Mouse (Mus musculus): Measurements from ENCODE around the gene Zfp329. TPM values are rescaled to one million over a fixed set of nuclear protein-coding genes. Genes with fewer than 3 reads are reported as not detected.

The Zfp329 gene
- polyA plus RNA-seq (2012; rRNA removed): 0.03 and 0.14 TPM in 2 replicates

GRCm38 (mm10) chr7:12818521-12819295 is at the start of gene Zfp329:
TSS of gene Zfp329 (minus strand) at chr7:12818858.

DNA sequence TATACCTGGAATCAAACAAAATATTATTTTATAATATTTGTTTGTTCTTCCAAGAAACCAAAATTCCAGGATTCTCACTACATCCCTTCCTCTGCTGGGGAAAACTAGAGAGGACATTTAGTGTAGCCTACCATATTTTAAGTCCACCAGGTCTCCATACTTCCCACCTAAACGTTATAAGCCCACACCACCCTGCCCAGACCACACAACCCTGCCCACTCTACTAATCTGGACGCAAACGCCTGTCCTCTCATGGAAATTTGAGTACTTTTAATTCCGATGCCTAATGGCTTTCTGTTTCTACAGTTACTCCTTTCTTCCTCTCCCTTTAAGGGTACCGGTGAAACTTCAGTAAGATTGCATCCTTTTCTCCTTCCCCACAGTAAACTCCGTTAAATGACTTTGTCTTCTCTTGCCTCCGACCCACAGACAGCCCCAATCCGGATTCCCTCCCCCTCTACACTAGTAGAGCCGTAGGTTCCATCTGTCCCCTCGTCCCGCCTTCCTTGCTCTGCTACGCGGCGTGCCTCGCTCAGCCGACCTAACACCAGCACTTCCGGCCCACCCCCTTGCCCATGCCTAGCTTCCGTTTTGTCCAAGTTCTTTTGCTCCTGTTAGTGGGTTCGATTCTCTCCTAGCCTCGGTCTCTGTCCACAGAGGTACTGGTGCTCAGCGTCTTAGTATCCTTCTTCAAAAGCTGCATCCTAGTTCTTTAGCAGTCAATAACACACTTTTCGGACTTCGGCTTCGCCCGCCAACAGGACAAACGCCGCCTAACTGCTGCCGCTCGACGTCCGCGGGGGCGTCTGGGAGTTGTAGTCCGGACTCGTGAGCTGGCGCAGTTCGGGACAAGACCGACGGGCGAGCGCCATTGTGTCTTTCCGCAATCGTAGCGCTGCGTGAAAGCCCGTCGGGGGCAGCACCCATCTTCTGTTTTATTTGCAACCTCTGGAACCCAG is 15.8 kb upstream of the Zfp329 start, which contains the start of gene Zfp110:
Gene Zfp110 (plus strand): TSS at position 600 of the 959 bp plus-strand sequence.

DNA sequence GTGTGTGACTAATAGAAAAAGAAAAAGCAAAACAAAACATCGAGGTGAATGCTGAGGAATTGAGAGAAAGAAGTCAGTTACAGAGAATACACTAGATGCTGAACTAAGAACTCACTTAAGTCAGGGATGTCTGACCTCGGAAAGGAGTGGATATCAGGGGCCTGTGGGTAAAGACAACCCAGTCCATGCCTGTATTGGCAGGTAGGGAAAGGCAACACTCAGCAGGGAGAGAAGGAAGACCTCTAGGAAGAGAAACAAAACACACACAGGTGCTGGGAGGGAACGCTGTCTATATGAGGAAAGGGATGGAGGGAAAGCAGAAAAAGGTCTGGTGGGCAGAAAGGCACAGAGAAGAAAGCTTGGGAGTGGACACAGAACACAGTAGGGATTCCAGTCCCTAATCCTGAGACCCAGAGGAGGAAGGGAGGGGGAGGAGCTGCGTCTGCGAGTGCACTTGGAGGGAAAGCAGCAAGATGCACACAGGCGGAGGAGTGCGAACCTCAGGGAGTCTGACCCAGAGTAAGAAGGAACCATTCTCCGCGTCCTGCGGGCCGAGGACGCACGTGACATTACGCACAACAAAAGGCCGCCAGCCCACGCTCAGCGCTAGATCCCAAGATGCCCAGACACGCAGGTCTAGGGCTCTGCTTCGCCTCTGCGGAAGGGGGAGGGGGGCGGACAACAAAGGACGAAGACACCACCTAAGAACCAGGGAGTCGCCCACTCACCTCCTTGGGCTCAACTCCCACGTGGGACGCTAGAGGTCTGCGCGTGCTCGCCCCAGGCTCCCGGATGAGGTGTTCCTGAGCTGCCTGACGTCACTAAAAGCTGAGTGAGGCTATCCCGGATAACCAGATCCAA is 15.6 kb downstream of the Zfp329 start, which contains the start of gene Zscan18:
Gene Zscan18 (minus strand): TSS at position 770 of the 861 bp plus-strand sequence.

Other genes with a start within 250 kb of the Zfp329 start
- not detected in 2 replicates for gene Vmn2r53, start 210.1 kb downstream of the Zfp329 start, polyA plus RNA-seq (2012; rRNA removed)
- not detected in 2 replicates for gene Vmn2r54, start 178.5 kb downstream of the Zfp329 start, polyA plus RNA-seq (2012; rRNA removed)
- gene Vmn2r55, start 133.9 kb downstream of the Zfp329 start, polyA plus RNA-seq (2012; rRNA removed): not detected in 2 replicates
- not detected in 2 replicates for gene Vmn2r56, start 83.9 kb downstream of the Zfp329 start, polyA plus RNA-seq (2012; rRNA removed)
- gene Zscan18, start 15.2 kb downstream of the Zfp329 start, polyA plus RNA-seq (2012; rRNA removed): 0.01 and 0.14 TPM in 2 replicates
- 3.0 and 4.1 TPM in 2 replicates for gene Zfp110, start 15.9 kb upstream of the Zfp329 start, polyA plus RNA-seq (2012; rRNA removed)
- 0.08 and 0.09 TPM in 2 replicates for gene Zfp128, start 62.3 kb upstream of the Zfp329 start, polyA plus RNA-seq (2012; rRNA removed)
- 3.3 and 4.5 TPM in 2 replicates for gene Zscan22, start 79.0 kb upstream of the Zfp329 start, polyA plus RNA-seq (2012; rRNA removed)
- gene Rps5, start 103.4 kb upstream of the Zfp329 start, polyA plus RNA-seq (2012; rRNA removed): 722 and 906 TPM in 2 replicates
- gene Rnf225, start 108.6 kb upstream of the Zfp329 start, polyA plus RNA-seq (2012; rRNA removed): 4.4 and 15.1 TPM in 2 replicates
- gene Zfp324, start 147.0 kb upstream of the Zfp329 start, polyA plus RNA-seq (2012; rRNA removed): 2.7 and 3.2 TPM in 2 replicates
- 1.7 and 2.2 TPM in 2 replicates for gene Zfp446, start 159.0 kb upstream of the Zfp329 start, polyA plus RNA-seq (2012; rRNA removed)
- gene Slc27a5, start 179.3 kb upstream of the Zfp329 start, polyA plus RNA-seq (2012; rRNA removed): 0.25 and 0.30 TPM in 2 replicates
- gene Trim28, start 180.3 kb upstream of the Zfp329 start, polyA plus RNA-seq (2012; rRNA removed): 112 and 127 TPM in 2 replicates
- gene Zbtb45, start 191.2 kb upstream of the Zfp329 start, polyA plus RNA-seq (2012; rRNA removed): 13.1 and 16.8 TPM in 2 replicates
- gene Chmp2a, start 215.9 kb upstream of the Zfp329 start, polyA plus RNA-seq (2012; rRNA removed): 26.8 and 30.0 TPM in 2 replicates
- gene Ube2m, start 219.4 kb upstream of the Zfp329 start, polyA plus RNA-seq (2012; rRNA removed): 50.8 and 68.7 TPM in 2 replicates
- gene Mzf1, start 235.9 kb upstream of the Zfp329 start, polyA plus RNA-seq (2012; rRNA removed): 0.90 and 1.4 TPM in 2 replicates

Data from stomach, adult 2 months (tissue).